Comparison of ENCODE assay signal across 39 mouse cellular contexts in genomic region chr19:11867837-11868236, GRCm38 (mm10). TPM values are rescaled to one million over a fixed set of nuclear protein-coding genes. Genes with fewer than 3 reads are reported as not detected.
A peak's percentile ranks its signal among the peaks of the same experiment; 100 is the strongest.
DNase-seq lines count a peak whose midpoint lies in the region; ATAC-seq and TF ChIP-seq lines count a peak whose summit lies in the region.
"Had no signal": no experiment of that assay in that cellular context is flagged by ENCODE, and none has a peak within 500 bp of the region (broad histone marks: within the 10 kb centered on the region; RNA-seq: fewer than 3 reads in every experiment).

No protein-coding gene starts in this region.

- no peaks in the 10 kb centered on the region for H3K27me3 ChIP-seq in liver, postnatal 0 days (ENCODE audit: insufficient read depth, low read length)
- no peaks in the 10 kb centered on the region for H3K27me3 ChIP-seq in ES-Bruce4 (ENCODE audit: control insufficient read depth, insufficient read depth, low read length, poor library complexity, severe bottlenecking)
- H3K27me3 ChIP-seq: embryonic facial prominence, embryonic 15.5 days; forebrain, embryonic 12.5 days; heart, embryonic 12.5 days; hindbrain, embryonic 13.5 days; limb, embryonic 15.5 days; neural tube, embryonic 12.5 days had no signal

- intact Hi-C loops in left cerebral cortex, postnatal 36 days (cut with DNase I): no loop called here

- H3K9me3 ChIP-seq in liver, postnatal 0 days (ENCODE audit: low read length): peaks cover 5% of the 10 kb centered on the region; the same call in 1 of the 2 replicates
- H3K9me3 ChIP-seq in ES-Bruce4 (replicated peaks; ENCODE audit: control insufficient read depth, insufficient read depth, low read length, poor library complexity, severe bottlenecking): no peaks in the 10 kb centered on the region; the same call in 1 of the 2 replicates
- H3K9me3 ChIP-seq: embryonic facial prominence, embryonic 15.5 days; forebrain, embryonic 12.5 days; hindbrain, embryonic 13.5 days; limb, embryonic 10.5 days; limb, embryonic 15.5 days had no signal

- no peak for TF ChIP-seq POLR2A in ES-Bruce4 (IDR thresholded peaks at IDR 0.05; ENCODE audit: insufficient read depth, low read length)

- DNase-seq in liver, postnatal 0 days: no peak
- DNase-seq in liver (no peak), A20 (ENCODE audit: low read depth, low spot score) (peak; percentile 22), R1 (ENCODE audit: low read depth, low spot score) (peak; percentile 71)
- DNase-seq in cerebellum, adult 18-20 months: no peak
- DNase-seq in left cerebral cortex, postnatal 36 days (ENCODE audit: low spot score in 2 of 2): no peak
- DNase-seq: adrenal gland, postnatal 25 days; cerebellum, adult 11-12 months; cerebellum, postnatal 14 days; forebrain, postnatal 0 days; heart, adult 2 months; heart, postnatal 4 days; kidney, adult 11 months; kidney, postnatal 36 days; layer of hippocampus, postnatal 36 days; lung, postnatal 14 days; thymus, postnatal 14 days had no signal

- H3K4me3 ChIP-seq in liver, postnatal 0 days (ENCODE audit: low read depth, low read length): no peak overlapping the region
- H3K4me3 ChIP-seq in ES-Bruce4 (ENCODE audit: low read depth, low read length): no peak overlapping the region
- H3K4me3 ChIP-seq: embryonic facial prominence, embryonic 10.5 days; embryonic facial prominence, embryonic 15.5 days; forebrain, embryonic 12.5 days; heart, adult 2 months; hindbrain, embryonic 13.5 days; limb, embryonic 10.5 days; limb, embryonic 15.5 days; midbrain, embryonic 10.5 days; myocyte; neural tube, embryonic 12.5 days had no signal

- no peak overlapping the region for H3K9ac ChIP-seq in liver, postnatal 0 days (replicated peaks)
- no peak overlapping the region for H3K9ac ChIP-seq in ES-Bruce4 (ENCODE audit: low read depth, poor library complexity, severe bottlenecking)
- H3K9ac ChIP-seq: embryonic facial prominence, embryonic 15.5 days; forebrain, embryonic 12.5 days; forebrain, postnatal 0 days; heart, embryonic 12.5 days; hindbrain, embryonic 13.5 days; limb, embryonic 15.5 days; neural tube, embryonic 12.5 days had no signal

- no peak for ATAC-seq in liver, postnatal 0 days
- ATAC-seq: forebrain, postnatal 0 days; midbrain, embryonic 16.5 days had no signal

- H3K4me2 ChIP-seq in liver, postnatal 0 days (ENCODE audit: low read depth, low read length): no peak overlapping the region
- H3K4me2 ChIP-seq: embryonic facial prominence, embryonic 15.5 days; forebrain, embryonic 12.5 days; hindbrain, embryonic 13.5 days; limb, embryonic 15.5 days; neural tube, embryonic 12.5 days had no signal

- no peak for TF ChIP-seq EP300 in liver, postnatal 0 days (IDR thresholded peaks at IDR 0.05; ENCODE audit: low read depth)
- no peak for TF ChIP-seq EP300 in ES-Bruce4 (IDR thresholded peaks at IDR 0.05; ENCODE audit: insufficient read depth, low read depth, low read length)

- WGBS in liver, postnatal 0 days (ENCODE audit: insufficient replicate concordance): 64% methylated on average over 2 of the region's 2 CpGs

- no peak overlapping the region for H3K27ac ChIP-seq in liver, postnatal 0 days (ENCODE audit: low read depth)
- no peak overlapping the region for H3K27ac ChIP-seq in ES-Bruce4 (ENCODE audit: insufficient read depth, low read length)
- H3K27ac ChIP-seq: embryonic facial prominence, embryonic 10.5 days; embryonic facial prominence, embryonic 15.5 days; forebrain, embryonic 12.5 days; heart, adult 2 months; hindbrain, embryonic 13.5 days; limb, embryonic 10.5 days; limb, embryonic 15.5 days; midbrain, embryonic 10.5 days; neural tube, embryonic 12.5 days had no signal

- H3K4me1 ChIP-seq in liver, postnatal 0 days (ENCODE audit: insufficient read depth): no peaks in the 10 kb centered on the region
- H3K4me1 ChIP-seq in ES-Bruce4 (ENCODE audit: control insufficient read depth, insufficient read depth, low read length): no peaks in the 10 kb centered on the region
- H3K4me1 ChIP-seq: embryonic facial prominence, embryonic 10.5 days; embryonic facial prominence, embryonic 15.5 days; forebrain, embryonic 12.5 days; heart, embryonic 12.5 days; hindbrain, embryonic 13.5 days; limb, embryonic 10.5 days; limb, embryonic 15.5 days; midbrain, embryonic 10.5 days; neural tube, embryonic 12.5 days had no signal

- no peaks in the 10 kb centered on the region for H3K36me3 ChIP-seq in liver, postnatal 0 days (replicated peaks; ENCODE audit: insufficient read depth, low read length)
- no peaks in the 10 kb centered on the region for H3K36me3 ChIP-seq in ES-Bruce4 (ENCODE audit: control insufficient read depth, insufficient read depth, low read length, poor library complexity, severe bottlenecking)
- H3K36me3 ChIP-seq: embryonic facial prominence, embryonic 10.5 days; embryonic facial prominence, embryonic 15.5 days; forebrain, embryonic 12.5 days; heart, embryonic 12.5 days; hindbrain, embryonic 13.5 days; limb, embryonic 10.5 days; limb, embryonic 15.5 days; midbrain, embryonic 10.5 days; neural tube, embryonic 12.5 days had no signal

- TF ChIP-seq CTCF in liver, postnatal 0 days (IDR thresholded peaks at IDR 0.05; ENCODE audit: low read depth): peak; percentile 24; the same call in 1 of the 2 replicates
- peak; percentile 37 for TF ChIP-seq CTCF in ES-Bruce4 (IDR thresholded peaks at IDR 0.05; ENCODE audit: low read depth, low read length)

RNA-seq across cellular contexts. Expression of gene Olfr1418, which starts 7.0 kb away (rescaled TPM):
- not detected in 2 replicates for polyA plus RNA-seq in liver, postnatal 0 days (2015; fragmentation: Nextera tagmentation; extraction: Ambion mirVana)
- not detected in 2 replicates for polyA plus RNA-seq in ES-Bruce4 (2011; ENCODE audit: insufficient read depth, insufficient read length, low read depth, missing spikeins)
- not detected for total RNA-seq in left cerebral cortex, postnatal 36 days (2021)
- total RNA-seq: adrenal gland, adult 18-20 months; adrenal gland, postnatal 25 days; forebrain, postnatal 0 days; gastrocnemius, adult 8-10 months; gastrocnemius, postnatal 4 days; heart, adult 2 months; heart, postnatal 4 days; layer of hippocampus, postnatal 36 days; megakaryocyte progenitor cell, adult 5-6 weeks had no signal
- polyA plus RNA-seq: C2C12; embryonic facial prominence, embryonic 10.5 days; embryonic facial prominence, embryonic 15.5 days; forebrain, embryonic 12.5 days; forebrain, postnatal 0 days; heart, adult 2 months; heart, embryonic 12.5 days; heart, postnatal 0 days; hindbrain, embryonic 13.5 days; kidney, embryonic 16.5 days; limb, embryonic 10.5 days; limb, embryonic 15.5 days; liver, embryonic 16.5 days; midbrain, embryonic 10.5 days; midbrain, embryonic 16.5 days; myocyte; neural tube, embryonic 12.5 days; stomach, embryonic 14.5 days; urinary bladder, adult 2 months had no signal

RNA-seq across cellular contexts. Expression of gene Olfr1419, which starts 7.1 kb away (rescaled TPM):
- polyA plus RNA-seq in liver, postnatal 0 days (2015; fragmentation: Nextera tagmentation; extraction: Ambion mirVana): not detected in 2 replicates
- not detected in 2 replicates for polyA plus RNA-seq in ES-Bruce4 (2011; ENCODE audit: insufficient read depth, insufficient read length, low read depth, missing spikeins)
- not detected for total RNA-seq in left cerebral cortex, postnatal 36 days (2021)
- total RNA-seq: adrenal gland, adult 18-20 months; adrenal gland, postnatal 25 days; forebrain, postnatal 0 days; gastrocnemius, adult 8-10 months; gastrocnemius, postnatal 4 days; heart, adult 2 months; heart, postnatal 4 days; layer of hippocampus, postnatal 36 days; megakaryocyte progenitor cell, adult 5-6 weeks had no signal
- polyA plus RNA-seq: C2C12; embryonic facial prominence, embryonic 10.5 days; embryonic facial prominence, embryonic 15.5 days; forebrain, embryonic 12.5 days; forebrain, postnatal 0 days; heart, adult 2 months; heart, embryonic 12.5 days; heart, postnatal 0 days; hindbrain, embryonic 13.5 days; kidney, embryonic 16.5 days; limb, embryonic 10.5 days; limb, embryonic 15.5 days; liver, embryonic 16.5 days; midbrain, embryonic 10.5 days; midbrain, embryonic 16.5 days; myocyte; neural tube, embryonic 12.5 days; stomach, embryonic 14.5 days had no signal

RNA-seq across cellular contexts. Expression of gene Olfr1420, which starts 18.5 kb away (rescaled TPM):
- not detected in 2 replicates for polyA plus RNA-seq in liver, postnatal 0 days (2015; fragmentation: Nextera tagmentation; extraction: Ambion mirVana)
- not detected in 2 replicates for polyA plus RNA-seq in ES-Bruce4 (2011; ENCODE audit: insufficient read depth, insufficient read length, low read depth, missing spikeins)
- total RNA-seq in left cerebral cortex, postnatal 36 days (2021): not detected
- total RNA-seq: adrenal gland, adult 18-20 months; adrenal gland, postnatal 25 days; forebrain, postnatal 0 days; gastrocnemius, adult 8-10 months; gastrocnemius, postnatal 4 days; heart, adult 2 months; heart, postnatal 4 days; layer of hippocampus, postnatal 36 days; megakaryocyte progenitor cell, adult 5-6 weeks had no signal
- polyA plus RNA-seq: C2C12; embryonic facial prominence, embryonic 10.5 days; embryonic facial prominence, embryonic 15.5 days; forebrain, postnatal 0 days; heart, adult 2 months; heart, embryonic 12.5 days; hindbrain, embryonic 13.5 days; kidney, embryonic 16.5 days; limb, embryonic 10.5 days; liver, embryonic 16.5 days; midbrain, embryonic 10.5 days; myocyte; neural tube, embryonic 12.5 days; stomach, embryonic 14.5 days; urinary bladder, adult 2 months had no signal

RNA-seq across cellular contexts. Expression of gene Olfr1417, which starts 28.8 kb away (rescaled TPM):
- polyA plus RNA-seq in liver, postnatal 0 days (2015; fragmentation: Nextera tagmentation; extraction: Ambion mirVana): not detected in 2 replicates
- not detected in 2 replicates for polyA plus RNA-seq in ES-Bruce4 (2011; ENCODE audit: insufficient read depth, insufficient read length, low read depth, missing spikeins)
- not detected for total RNA-seq in left cerebral cortex, postnatal 36 days (2021)
- total RNA-seq: adrenal gland, adult 18-20 months; adrenal gland, postnatal 25 days; forebrain, postnatal 0 days; gastrocnemius, adult 8-10 months; gastrocnemius, postnatal 4 days; heart, adult 2 months; heart, postnatal 4 days; layer of hippocampus, postnatal 36 days; megakaryocyte progenitor cell, adult 5-6 weeks had no signal
- polyA plus RNA-seq: C2C12; embryonic facial prominence, embryonic 10.5 days; embryonic facial prominence, embryonic 15.5 days; forebrain, embryonic 12.5 days; heart, adult 2 months; heart, postnatal 0 days; hindbrain, embryonic 13.5 days; limb, embryonic 10.5 days; limb, embryonic 15.5 days; liver, embryonic 16.5 days; midbrain, embryonic 10.5 days; myocyte; neural tube, embryonic 12.5 days; stomach, embryonic 14.5 days had no signal

RNA-seq across cellular contexts. Expression of gene Patl1, which starts 44.4 kb away (rescaled TPM):
- polyA plus RNA-seq in liver, postnatal 0 days (2015; fragmentation: Nextera tagmentation; extraction: Ambion mirVana): 4.9 and 5.4 TPM in 2 replicates
- 42.2 and 42.6 TPM in 2 replicates for polyA plus RNA-seq in ES-Bruce4 (2011; ENCODE audit: insufficient read depth, insufficient read length, low read depth, missing spikeins)
- 10 to 100 TPM; 18.5 to 19.6 TPM for total RNA-seq in left cerebral cortex, postnatal 36 days (2021)

Comparison
In these comparisons a context has a peak if more than half of its experiments do, and no peak if none do; other contexts are left out.
1. DNase-seq: peak in A20 (single experiment) and R1 (single experiment); none in liver, postnatal 0 days (single experiment), liver (single experiment), cerebellum, adult 18-20 months (0 of 2) and left cerebral cortex, postnatal 36 days (0 of 2).